Mouse (Mus musculus): ENCODE results near the gene 0610009B22Rik. TPM values are rescaled to one million over a fixed set of nuclear protein-coding genes. Genes with fewer than 3 reads are reported as not detected.
A peak's percentile ranks its signal among the peaks of the same experiment; 100 is the strongest.

The 0610009B22Rik gene
- polyA plus RNA-seq, 2 experiments: 46.7 to 81.9 TPM

- no peak for TF ChIP-seq POLR2A (IDR thresholded peaks at IDR 0.05; ENCODE audit: borderline replicate concordance, extremely low read depth, insufficient read depth, insufficient read length)
- WGBS: 88% methylated on average over 6 of the region's 6 CpGs
- peaks cover 29% of the 10 kb centered on the region for H3K4me1 ChIP-seq (ENCODE audit: control insufficient read depth, insufficient read depth, low read length)
Observed at GRCm38 (mm10) chr11:51653736-51654135, 34.9 kb downstream of the 0610009B22Rik start.

GRCm38 (mm10) chr11:51652889-51653418 is 35.7 kb downstream of the 0610009B22Rik start:
- no peak for ATAC-seq (ENCODE audit: low FRiP score, low read depth)
- 90% methylated on average over 4 of the region's 4 CpGs for WGBS
- Histone ChIP-seq H3K9ac (ENCODE audit: low read depth, low read length, severe bottlenecking) (no peak overlapping the region), H3K4me2 (replicated peaks; ENCODE audit: low read depth, low read length, severe bottlenecking) (no peak overlapping the region), H3K4me1 (ENCODE audit: control insufficient read depth, insufficient read depth, low read length) (peaks cover 28% of the 10 kb centered on the region), H3K27ac (replicated peaks; ENCODE audit: low read depth, low read length) (no peak overlapping the region), H3K27me3 (ENCODE audit: control insufficient read depth, insufficient read depth, low read length) (no peaks in the 10 kb centered on the region), H3K36me3 (ENCODE audit: control insufficient read depth, insufficient read depth, low read length) (no peaks in the 10 kb centered on the region), H3K4me3 (replicated peaks; ENCODE audit: low read length) (no peak overlapping the region), H3K9me3 (ENCODE audit: control insufficient read depth, low read length) (no peaks in the 10 kb centered on the region)
- TF ChIP-seq POLR2A (IDR thresholded peaks at IDR 0.05; ENCODE audit: borderline replicate concordance, extremely low read depth, insufficient read depth, insufficient read length): no peak
- no peak for DNase-seq (ENCODE audit: low spot score)

More at GRCm38 (mm10) chr11:51653736-51654135, 34.9 kb downstream of the 0610009B22Rik start:
- Histone ChIP-seq H3K9ac (ENCODE audit: low read depth, low read length, severe bottlenecking) (no peak overlapping the region), H3K4me2 (replicated peaks; ENCODE audit: low read depth, low read length, severe bottlenecking) (no peak overlapping the region), H3K4me3 (replicated peaks; ENCODE audit: low read length) (no peak overlapping the region), H3K27ac (replicated peaks; ENCODE audit: low read depth, low read length) (no peak overlapping the region), H3K36me3 (ENCODE audit: control insufficient read depth, insufficient read depth, low read length) (no peaks in the 10 kb centered on the region), H3K27me3 (ENCODE audit: control insufficient read depth, insufficient read depth, low read length) (no peaks in the 10 kb centered on the region), H3K9me3 (ENCODE audit: control insufficient read depth, low read length) (no peaks in the 10 kb centered on the region)
- ATAC-seq (ENCODE audit: low FRiP score, low read depth) (no peak), DNase-seq (ENCODE audit: low spot score) (no peak)

- Histone ChIP-seq H3K4me1 (ENCODE audit: control insufficient read depth, insufficient read depth, low read length) (peaks cover 21% of the 10 kb centered on the region), H3K27ac (replicated peaks; ENCODE audit: low read depth, low read length) (peak within 1 kb of the TSS; percentile 15), H3K9me3 (ENCODE audit: control insufficient read depth, low read length) (no peaks in the 10 kb centered on the region), H3K4me3 (replicated peaks; ENCODE audit: low read length) (peak within 1 kb of the TSS; percentile 57), H3K4me2 (replicated peaks; ENCODE audit: low read depth, low read length, severe bottlenecking) (peak within 1 kb of the TSS; percentile 96), H3K27me3 (ENCODE audit: control insufficient read depth, insufficient read depth, low read length) (no peaks in the 10 kb centered on the region), H3K9ac (ENCODE audit: low read depth, low read length, severe bottlenecking) (peak within 1 kb of the TSS; percentile 69), H3K36me3 (ENCODE audit: control insufficient read depth, insufficient read depth, low read length) (peaks cover under 1% of the 10 kb centered on the region; the same call in 1 of the 2 replicates)
- DNase-seq (ENCODE audit: low spot score): peak; percentile 55
- TF ChIP-seq POLR2A (IDR thresholded peaks at IDR 0.05; ENCODE audit: borderline replicate concordance, extremely low read depth, insufficient read depth, insufficient read length): no peak; the same call in 1 of the 2 replicates
- under 1% methylated on average over 48 of the region's 70 CpGs for WGBS
- ATAC-seq (ENCODE audit: low FRiP score, low read depth): peak; percentile 71
Observed at GRCm38 (mm10) chr11:51650691-51651515, 37.8 kb downstream of the 0610009B22Rik start, which contains the start of the genes N4bp3 and D930048N14Rik. Gene N4bp3, minus strand, starts transcription at chr11:51650842. Gene D930048N14Rik, plus strand, starts transcription at chr11:51650954.

- H3K9ac ChIP-seq (ENCODE audit: low read depth, low read length, severe bottlenecking): peak overlapping the region; percentile 69
- peaks cover 7% of the 10 kb centered on the region for H3K36me3 ChIP-seq (ENCODE audit: control insufficient read depth, insufficient read depth, low read length)
- no peak; the same call in 1 of the 2 replicates for TF ChIP-seq POLR2A (IDR thresholded peaks at IDR 0.05; ENCODE audit: borderline replicate concordance, extremely low read depth, insufficient read depth, insufficient read length)
- no peaks in the 10 kb centered on the region for H3K27me3 ChIP-seq (ENCODE audit: control insufficient read depth, insufficient read depth, low read length)
- peak overlapping the region; percentile 96 for H3K4me2 ChIP-seq (replicated peaks; ENCODE audit: low read depth, low read length, severe bottlenecking)
- 5% methylated on average over 25 of the region's 30 CpGs for WGBS
- H3K4me3 ChIP-seq (replicated peaks; ENCODE audit: low read length): peak overlapping the region; percentile 57
- H3K27ac ChIP-seq (replicated peaks; ENCODE audit: low read depth, low read length): peak overlapping the region; percentile 15
- H3K9me3 ChIP-seq (ENCODE audit: control insufficient read depth, low read length): no peaks in the 10 kb centered on the region
- ATAC-seq (ENCODE audit: low FRiP score, low read depth) (no peak; the same call in 1 of the 2 replicates), DNase-seq (ENCODE audit: low spot score) (no peak)
- peaks cover 21% of the 10 kb centered on the region for H3K4me1 ChIP-seq (ENCODE audit: control insufficient read depth, insufficient read depth, low read length)
Observed at GRCm38 (mm10) chr11:51650261-51650660, 38.4 kb downstream of the 0610009B22Rik start.

GRCm38 (mm10) chr11:51649889-51650199 is 38.8 kb downstream of the 0610009B22Rik start:
- whole genome bisulfite sequencing: 4% methylated on average over 5 of the region's 7 CpGs
- Histone ChIP-seq H3K9me3 (ENCODE audit: control insufficient read depth, low read length) (no peaks in the 10 kb centered on the region), H3K9ac (ENCODE audit: low read depth, low read length, severe bottlenecking) (peak overlapping the region; percentile 69), H3K36me3 (ENCODE audit: control insufficient read depth, insufficient read depth, low read length) (peaks cover 11% of the 10 kb centered on the region), H3K27ac (replicated peaks; ENCODE audit: low read depth, low read length) (peak overlapping the region; percentile 15), H3K4me3 (replicated peaks; ENCODE audit: low read length) (peak overlapping the region; percentile 57), H3K4me1 (ENCODE audit: control insufficient read depth, insufficient read depth, low read length) (peaks cover 21% of the 10 kb centered on the region), H3K27me3 (ENCODE audit: control insufficient read depth, insufficient read depth, low read length) (no peaks in the 10 kb centered on the region), H3K4me2 (replicated peaks; ENCODE audit: low read depth, low read length, severe bottlenecking) (peak overlapping the region; percentile 96)
- DNase-seq (ENCODE audit: low spot score): peak; percentile 23
- no peak for ATAC-seq (ENCODE audit: low FRiP score, low read depth)
- TF ChIP-seq POLR2A (IDR thresholded peaks at IDR 0.05; ENCODE audit: borderline replicate concordance, extremely low read depth, insufficient read depth, insufficient read length): no peak

Data from limb, embryonic 14.5 days (tissue).